Mouse (Mus musculus) MEL (cell line): ENCODE results near the gene Tpx2.

Experiments used
- CTCF ChIP-seq, 3 experiments: IDR thresholded peaks in 2 of 3; conservative IDR thresholded peaks in 1 of 3; 2 replicates each; pipeline ENCODE4 v1.5.1; 2011 to 2012; ENCODE audit warnings: low read length in 3 of 3, low read depth in 2 of 3, mild to moderate bottlenecking in 2 of 3, improper control_type of control experiment in 1 of 3, inconsistent platforms in 1 of 3, mixed read lengths in 1 of 3, moderate library complexity in 1 of 3; ENCODE audit not compliant: control insufficient read depth in 1 of 3, insufficient read depth in 1 of 3, poor library complexity in 1 of 3, severe bottlenecking in 1 of 3
- E2F4 ChIP-seq: IDR thresholded peaks from 2 replicates; pipeline ENCODE4 v1.6.1; 2011; ENCODE audit warnings: low read depth, low read length, improper control_type of control experiment, borderline replicate concordance
- JUND ChIP-seq: IDR thresholded peaks from 2 replicates; pipeline ENCODE4 v1.6.1; 2011; ENCODE audit warnings: low read depth, mild to moderate bottlenecking, improper control_type of control experiment, low read length
- KAT2A ChIP-seq: conservative IDR thresholded peaks from 2 replicates; pipeline ENCODE4 v1.6.1; 2012; ENCODE audit warnings: low read depth, low read length, improper control_type of control experiment, inconsistent platforms
- MAFK ChIP-seq: IDR thresholded peaks from 2 replicates; pipeline ENCODE4 v1.6.1; 2011; ENCODE audit warnings: low read depth, mild to moderate bottlenecking, low read length, improper control_type of control experiment, borderline replicate concordance
- MAX ChIP-seq: IDR thresholded peaks from 2 replicates; pipeline ENCODE4 v1.6.1; 2011; ENCODE audit warnings: low read length, improper control_type of control experiment
- POLR2A ChIP-seq, 2 experiments: IDR thresholded peaks; 2 replicates each; pipeline ENCODE4 v1.6.1; 2011 to 2012; ENCODE audit warnings: low read length in 2 of 2, mild to moderate bottlenecking in 2 of 2, control low read depth in 1 of 2, improper control_type of control experiment in 1 of 2, low read depth in 1 of 2, moderate library complexity in 1 of 2; ENCODE audit not compliant: control insufficient read depth in 1 of 2, insufficient read depth in 1 of 2, poor library complexity in 1 of 2
- POLR2AphosphoS2 ChIP-seq: IDR thresholded peaks from 2 replicates; pipeline ENCODE4 v1.6.1; 2011; ENCODE audit warnings: low read length, improper control_type of control experiment
- RAD21 ChIP-seq: IDR thresholded peaks from 2 replicates; pipeline ENCODE4 v1.6.1; 2011; ENCODE audit warnings: mild to moderate bottlenecking, low read depth, low read length, improper control_type of control experiment
- RCOR1 ChIP-seq: IDR thresholded peaks from 2 replicates; pipeline ENCODE4 v1.6.1; 2012; ENCODE audit warnings: low read depth, mild to moderate bottlenecking, inconsistent platforms, low read length, improper control_type of control experiment
- SIN3A ChIP-seq: IDR thresholded peaks from 2 replicates; pipeline ENCODE4 v1.6.1; 2012; ENCODE audit warnings: low read length, improper control_type of control experiment, inconsistent platforms
- TAL1 ChIP-seq: IDR thresholded peaks from 2 replicates; pipeline ENCODE4 v1.6.1; 2012; ENCODE audit warnings: mild to moderate bottlenecking, inconsistent platforms, low read length, moderate library complexity, mixed read lengths

- TF ChIP-seq CTCF (IDR thresholded peaks at IDR 0.05 in 2 of 3, conservative IDR thresholded peaks at IDR 0.05 in 1 of 3; ENCODE audit: control insufficient read depth in 1 of 3, insufficient read depth in 1 of 3, low read depth in 2 of 3, low read length in 3 of 3, poor library complexity in 1 of 3, severe bottlenecking in 1 of 3) (no peak), RAD21 (no peak), MAX (no peak), POLR2AphosphoS2 (no peak), E2F4 (no peak), RCOR1 (no peak), MAFK (no peak), TAL1 (no peak), KAT2A (no peak), SIN3A (no peak), POLR2A (IDR thresholded peaks at IDR 0.05; ENCODE audit: control insufficient read depth in 1 of 2, insufficient read depth in 1 of 2, low read depth in 1 of 2, low read length in 2 of 2, poor library complexity in 1 of 2) (no peak), JUND (no peak)
Observed at GRCm38 (mm10) chr2:152923621-152924020, 75.9 kb downstream of the Tpx2 start.
